Mouse (Mus musculus) layer of hippocampus, adult 2 months (tissue): ENCODE data around the gene Ttc19. TPM values are rescaled to one million over a fixed set of nuclear protein-coding genes. Genes with fewer than 3 reads are reported as not detected.

Experiments
- DNase-seq, 2 experiments: peaks; one replicate each; pipeline ENCODE4 v3.0.0; 2022; ENCODE audit warnings: low spot score in 2 of 2
- H3K27ac ChIP-seq: fragments of 200-600 bp; 2 replicates; pipeline ENCODE4 v1.8.1; 2022
- H3K4me3 ChIP-seq: fragments of 200-600 bp; 2 replicates; pipeline ENCODE4 v1.8.1; 2022; ENCODE audit warnings: mild to moderate bottlenecking
- CTCF ChIP-seq: fragments of 200-600 bp; conservative IDR thresholded peaks from 2 replicates; pipeline ENCODE4 v1.8.1; 2022; ENCODE audit warnings: antibody characterized with exemption, mild to moderate bottlenecking, moderate library complexity
- total RNA-seq, 2 experiments: library from RNA; stranded (reverse); gene quantifications; 2 replicates each; pipeline ENCODE4 v1.2.3; 2021

Gene Ttc19
- total RNA-seq, 2 experiments from 2014 or later, result 87.3 to 91.7 TPM

DNA sequence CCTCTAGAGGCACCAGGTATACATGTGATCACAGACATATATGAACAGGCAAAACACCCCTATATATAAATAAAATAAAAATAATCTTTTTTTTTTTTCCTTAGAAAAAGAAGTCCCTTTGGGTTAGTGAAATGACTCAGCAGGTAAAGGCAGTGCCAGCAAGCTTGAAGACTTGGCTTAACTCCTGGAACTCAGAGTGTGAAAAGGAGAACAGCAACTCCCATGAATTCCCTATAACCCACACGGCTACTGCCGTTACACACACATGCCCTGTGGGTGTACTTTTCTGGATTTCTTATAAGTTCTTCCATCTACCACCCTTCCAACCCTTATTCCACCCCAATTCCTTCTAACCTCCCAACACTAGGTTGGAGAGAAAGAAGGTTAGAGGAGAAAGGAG lies 24.6 kb downstream of the Ttc19 start:
- H3K4me3 ChIP-seq, result no peak overlapping the region
- TF ChIP-seq CTCF, result no peak
- no peak for DNase-seq
- peak overlapping the region; percentile 23; the same call in 1 of the 2 replicates for H3K27ac ChIP-seq

DNA sequence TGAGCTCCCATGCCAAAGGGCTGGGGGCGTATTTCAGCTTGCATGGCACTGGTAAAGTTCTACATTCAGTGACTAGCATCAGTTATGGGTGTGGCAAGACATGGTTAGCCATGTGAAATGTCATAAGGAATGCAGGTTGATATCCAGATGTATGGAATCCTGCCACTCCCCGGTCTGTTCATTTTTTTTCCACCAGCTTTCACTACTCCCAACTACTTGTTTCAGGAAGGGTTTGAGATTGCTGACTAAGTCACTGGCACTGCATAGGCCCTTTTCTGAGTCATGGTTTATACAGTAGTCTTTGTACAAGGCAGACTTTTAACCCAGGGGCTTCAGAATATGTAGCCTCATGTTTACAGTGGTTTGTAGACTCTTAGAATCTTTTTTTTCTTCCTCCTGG lies 28.0 kb downstream of the Ttc19 start:
- Histone ChIP-seq H3K27ac (no peak overlapping the region), H3K4me3 (no peak overlapping the region)
- no peak for DNase-seq
- TF ChIP-seq CTCF, result no peak

DNA sequence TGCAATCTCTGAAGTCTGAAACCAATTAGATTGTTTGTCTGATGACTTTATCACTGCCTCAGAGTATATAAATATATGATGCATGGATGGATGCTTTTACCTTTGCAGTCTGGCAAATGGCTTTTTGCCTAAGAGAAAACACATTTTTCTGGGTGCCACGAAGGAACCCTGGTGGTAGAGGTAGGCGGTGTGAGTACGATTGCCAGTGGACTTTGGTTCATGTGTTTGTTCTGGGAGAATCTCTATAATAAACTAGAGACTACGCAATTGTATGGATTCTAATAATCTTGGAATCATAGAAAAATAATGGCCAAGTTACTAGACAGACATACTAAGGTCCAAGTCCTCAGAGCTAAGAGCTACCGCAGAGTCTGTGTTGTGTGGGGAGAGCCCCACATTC lies 33.7 kb downstream of the Ttc19 start:
- DNase-seq, result no peak
- no peak overlapping the region for H3K4me3 ChIP-seq
- no peak for TF ChIP-seq CTCF
- no peak overlapping the region for H3K27ac ChIP-seq

DNA sequence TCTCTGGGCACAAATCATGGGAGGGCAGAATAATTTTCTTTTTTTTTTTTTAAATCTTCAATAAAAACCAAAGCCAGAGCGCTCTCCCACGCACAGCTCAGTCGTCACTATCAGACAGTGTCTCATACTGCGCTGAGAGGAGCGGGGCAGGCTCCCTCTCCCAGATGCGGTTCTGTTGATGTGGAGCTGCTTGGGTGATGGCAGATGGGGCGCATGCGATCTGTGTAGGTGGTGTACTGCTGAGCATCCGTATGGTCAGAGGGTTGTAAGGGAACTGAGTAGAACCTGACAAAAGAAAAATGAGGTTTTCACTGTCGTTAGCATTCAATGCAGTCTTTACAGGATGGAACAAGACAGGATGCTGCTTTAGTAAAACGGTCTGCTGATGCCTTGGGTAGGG lies 36.5 kb downstream of the Ttc19 start:
- Histone ChIP-seq H3K4me3 (no peak overlapping the region), H3K27ac (peak overlapping the region; percentile 73)
- peak; percentile 78 to 90 for DNase-seq
- no peak for TF ChIP-seq CTCF

DNA sequence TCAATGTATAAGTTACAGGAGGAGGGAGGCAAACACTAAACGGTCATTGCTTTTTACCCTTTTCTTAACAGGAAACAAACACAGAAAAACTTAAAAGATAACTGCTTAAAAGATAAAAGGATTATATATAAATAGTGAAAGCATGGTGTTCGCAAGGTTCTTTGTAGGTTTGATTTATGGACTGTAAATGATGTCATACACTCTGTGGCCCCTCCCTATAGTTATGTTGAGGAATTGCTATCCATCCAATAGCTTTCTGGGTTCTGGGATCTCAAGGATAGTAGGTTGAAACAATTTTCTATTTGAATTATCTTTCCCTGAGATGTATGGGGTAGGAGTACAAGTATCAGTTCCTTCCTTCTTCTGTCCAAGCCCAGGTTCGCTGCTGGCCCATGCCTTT lies 38.8 kb downstream of the Ttc19 start:
- Histone ChIP-seq H3K27ac (no peak overlapping the region; the same call in 1 of the 2 replicates), H3K4me3 (no peak overlapping the region)
- TF ChIP-seq CTCF, result no peak
- no peak for DNase-seq

DNA sequence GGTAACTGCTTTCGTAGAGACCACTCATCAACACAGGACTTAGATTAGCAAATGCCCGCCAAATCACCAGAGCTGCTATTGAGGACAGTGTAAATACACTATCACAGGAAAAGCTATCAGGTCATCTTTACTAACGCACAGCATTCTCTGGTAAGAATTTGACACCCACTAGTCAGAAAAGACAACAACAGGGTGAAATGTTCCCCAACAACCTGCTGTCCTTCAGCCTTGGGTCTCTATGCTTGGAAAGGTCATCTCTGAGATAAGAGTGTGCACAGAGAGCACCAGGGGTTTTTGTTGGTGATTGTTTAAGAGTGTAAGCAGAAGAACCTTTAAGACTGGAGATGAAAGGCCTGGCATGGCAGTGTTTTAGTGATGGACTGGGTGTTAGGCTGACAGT lies 42.4 kb downstream of the Ttc19 start:
- no peak for DNase-seq
- Histone ChIP-seq H3K4me3 (no peak overlapping the region), H3K27ac (0 out of 2 replicates have a peak overlapping the region, but pooled peaks have one; percentile 5)
- TF ChIP-seq CTCF, result no peak

DNA sequence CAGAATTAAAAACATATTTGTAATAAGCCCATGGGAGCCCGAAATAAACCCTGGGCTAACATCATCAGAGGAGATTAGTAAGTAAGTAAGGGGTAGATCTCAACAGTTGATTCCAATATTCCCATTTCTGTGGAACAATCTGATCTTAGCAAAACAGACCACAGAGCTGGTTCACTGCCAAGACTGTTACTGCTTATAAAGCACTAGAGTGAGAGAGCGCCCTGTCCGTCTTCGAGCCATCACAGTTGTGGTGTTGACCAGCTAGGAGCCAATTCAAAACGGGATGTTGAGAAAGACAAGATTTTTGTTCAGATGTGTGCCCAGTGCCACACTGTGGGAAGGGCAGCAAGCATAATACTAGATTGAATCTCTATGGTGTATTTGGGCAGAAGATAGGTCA lies 49.9 kb downstream of the Ttc19 start:
- peak overlapping the region; percentile 72 for H3K27ac ChIP-seq
- H3K4me3 ChIP-seq, result no peak overlapping the region
- DNase-seq, result no peak

DNA sequence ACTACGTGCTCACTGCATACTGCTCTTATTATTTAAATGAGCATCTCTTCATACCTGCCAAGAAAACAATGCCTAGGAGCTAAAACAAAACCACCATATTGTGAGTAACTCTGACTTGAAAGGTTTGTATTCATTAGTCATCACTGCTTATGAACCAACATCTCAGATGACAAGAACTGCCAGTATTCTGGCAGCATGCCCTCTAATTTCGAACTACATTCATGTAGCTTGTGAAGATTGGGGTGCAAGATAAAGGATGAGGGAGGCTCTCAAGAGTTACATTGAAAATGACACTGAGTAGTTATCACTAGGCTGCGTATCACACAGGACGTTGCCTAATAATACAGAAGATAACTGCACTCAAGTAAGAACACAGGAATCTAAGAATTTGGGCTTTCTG lies 51.0 kb downstream of the Ttc19 start:
- no peak overlapping the region for H3K4me3 ChIP-seq
- DNase-seq, result no peak
- H3K27ac ChIP-seq, result peak overlapping the region; percentile 72; the same call in 1 of the 2 replicates
- no peak for TF ChIP-seq CTCF

More for the DNA sequence above, 49.9 kb downstream of the Ttc19 start:
- TF ChIP-seq CTCF, result no peak

DNA sequence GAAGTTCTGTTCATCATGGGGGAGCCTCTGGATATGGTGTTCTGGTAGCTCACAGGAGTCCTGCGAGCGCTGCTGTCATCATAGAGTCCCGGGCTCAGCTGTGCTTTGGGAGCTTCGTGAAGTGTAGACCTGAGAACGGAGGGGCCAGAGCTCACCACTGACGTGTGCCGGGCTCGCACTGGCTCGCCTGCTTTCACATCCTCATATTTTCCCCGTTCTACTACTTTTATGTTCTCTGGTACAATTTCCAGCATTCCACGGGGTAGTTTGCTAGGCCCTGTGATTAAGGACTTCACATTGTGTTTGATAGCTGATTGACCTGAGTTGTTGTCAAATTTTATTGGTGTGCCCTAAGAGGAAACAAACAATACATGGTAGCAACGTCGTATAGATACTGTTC lies 61.7 kb downstream of the Ttc19 start:
- H3K27ac ChIP-seq, result no peak overlapping the region
- DNase-seq, result no peak
- H3K4me3 ChIP-seq, result no peak overlapping the region
- TF ChIP-seq CTCF, result no peak

DNA sequence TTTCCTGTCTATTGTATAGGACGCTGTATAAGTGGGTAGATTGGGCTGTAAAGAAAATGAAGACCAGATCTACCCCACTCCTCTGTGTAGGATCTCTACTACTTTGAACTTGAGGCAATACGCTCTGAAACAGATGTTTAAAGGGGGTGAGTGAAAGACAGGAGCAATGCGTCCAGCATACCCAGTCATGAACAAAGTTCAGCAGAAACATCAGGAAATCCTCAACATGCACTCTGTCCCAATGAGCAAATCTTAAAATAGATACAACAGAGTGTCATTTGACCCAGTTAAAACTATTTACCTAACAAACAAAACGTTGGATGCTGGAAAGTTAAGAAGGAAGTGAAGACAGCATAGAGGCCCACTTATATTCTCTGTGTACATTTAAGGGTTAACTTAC lies 70.7 kb downstream of the Ttc19 start:
- no peak overlapping the region for H3K27ac ChIP-seq
- DNase-seq, result no peak
- H3K4me3 ChIP-seq, result no peak overlapping the region
- TF ChIP-seq CTCF, result no peak

DNA sequence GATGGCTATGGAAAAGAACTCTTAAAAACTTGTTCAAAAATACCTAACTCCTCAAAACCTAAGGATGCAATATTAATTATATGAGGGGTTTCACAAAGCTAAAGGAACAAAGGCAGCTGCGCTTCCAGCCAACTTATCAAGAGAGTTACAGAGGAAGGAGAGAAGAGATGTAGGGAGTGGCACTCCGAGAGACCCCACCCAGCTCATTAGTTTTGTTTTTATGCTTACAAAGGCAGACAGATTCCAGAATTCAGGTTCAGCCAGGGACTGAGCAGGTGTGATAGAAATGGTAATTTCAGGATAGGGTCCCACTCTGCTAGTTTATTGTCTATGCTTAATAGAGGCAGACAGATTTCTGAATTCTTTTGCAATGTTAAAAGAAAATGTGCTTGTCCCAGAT lies 73.9 kb downstream of the Ttc19 start:
- no peak for DNase-seq
- H3K4me3 ChIP-seq, result no peak overlapping the region
- no peak overlapping the region for H3K27ac ChIP-seq
- no peak for TF ChIP-seq CTCF

DNA sequence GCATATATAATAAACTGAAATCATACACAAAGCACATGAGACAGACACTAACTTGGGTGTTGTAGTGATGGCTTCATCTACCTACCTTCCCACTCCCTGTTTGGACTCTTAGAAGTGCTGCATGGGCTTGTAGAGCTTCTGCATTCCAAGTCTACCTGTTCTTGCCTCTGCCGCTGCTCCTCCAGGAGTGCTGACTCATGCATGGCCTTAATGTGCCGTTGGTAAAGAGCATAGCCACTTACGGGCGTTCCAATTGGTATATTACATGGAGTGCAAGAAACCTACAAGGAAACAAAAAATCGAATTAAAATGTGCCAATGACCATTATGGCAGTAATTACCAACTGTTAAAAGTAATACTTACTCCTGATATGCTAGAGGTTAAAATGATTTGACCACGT lies 85.6 kb downstream of the Ttc19 start:
- Histone ChIP-seq H3K27ac (no peak overlapping the region), H3K4me3 (no peak overlapping the region)
- no peak for TF ChIP-seq CTCF
- DNase-seq, result no peak

DNA sequence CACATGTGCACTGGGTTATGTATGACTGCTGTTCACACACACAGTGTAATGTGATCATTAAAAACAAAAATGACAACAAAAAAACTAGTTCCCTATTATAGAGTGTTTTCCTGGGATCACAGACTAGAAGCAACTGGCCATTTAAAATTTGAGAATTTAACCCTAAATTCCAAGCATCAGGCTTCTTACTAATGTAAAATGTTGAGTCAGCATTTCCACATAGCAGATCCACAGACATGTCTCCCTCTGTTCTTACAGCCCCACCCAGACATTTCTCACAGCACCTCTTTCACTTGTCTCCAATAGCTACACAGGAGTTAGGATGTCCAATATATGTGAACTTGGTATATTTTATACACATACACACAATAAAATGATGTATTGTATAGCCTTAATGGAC lies 88.7 kb downstream of the Ttc19 start:
- Histone ChIP-seq H3K4me3 (no peak overlapping the region), H3K27ac (no peak overlapping the region)
- DNase-seq, result no peak
- TF ChIP-seq CTCF, result no peak

DNA sequence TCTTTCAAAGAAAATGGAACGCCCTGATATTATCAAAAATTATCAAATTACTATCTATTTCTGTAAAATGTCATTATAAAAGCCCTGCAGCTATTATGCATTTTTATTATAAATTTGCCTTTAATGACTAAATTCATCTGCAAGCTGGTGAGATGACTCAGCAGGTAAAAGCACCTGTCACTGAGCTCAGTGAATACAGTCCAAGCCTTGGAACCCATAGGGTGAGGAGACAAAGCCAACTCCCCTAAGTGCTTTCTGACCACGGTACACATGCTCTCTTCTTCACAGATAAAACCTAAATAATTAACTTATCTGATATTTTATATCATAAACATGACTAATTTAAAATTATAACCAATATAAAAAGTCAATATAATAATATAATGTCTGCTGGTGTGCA lies 90.5 kb downstream of the Ttc19 start:
- TF ChIP-seq CTCF, result no peak
- H3K4me3 ChIP-seq, result no peak overlapping the region
- no peak for DNase-seq

More for the DNA sequence above, 90.5 kb downstream of the Ttc19 start:
- H3K27ac ChIP-seq, result no peak overlapping the region
